Mouse (Mus musculus) erythroblast, embryonic 14.5 days (primary cell): ENCODE results near the gene Lmod1.

Experiments used
- GATA1 ChIP-seq: IDR thresholded peaks from 2 replicates; pipeline ENCODE4 v1.6.1; 2012; ENCODE audit warnings: low read length, inconsistent platforms, mixed read lengths
- TAL1 ChIP-seq: IDR thresholded peaks from 3 replicates; pipeline ENCODE4 v1.6.1; 2012; ENCODE audit warnings: low read length, inconsistent platforms, mixed read lengths

- TF ChIP-seq GATA1 (no peak), TAL1 (no peak)
Observed at GRCm38 (mm10) chr1:135363446-135363845, 38.8 kb downstream of the Lmod1 start.
